Mouse (Mus musculus): Measurements from ENCODE around the gene Gjd3. TPM values are rescaled to one million over a fixed set of nuclear protein-coding genes. Genes with fewer than 3 reads are reported as not detected.
A peak's percentile ranks its signal among the peaks of the same experiment; 100 is the strongest.

Gjd3 gene
- total and polyA plus RNA-seq, 2 experiments from 2014 or later: 1.4 to 2.7 TPM

DNA sequence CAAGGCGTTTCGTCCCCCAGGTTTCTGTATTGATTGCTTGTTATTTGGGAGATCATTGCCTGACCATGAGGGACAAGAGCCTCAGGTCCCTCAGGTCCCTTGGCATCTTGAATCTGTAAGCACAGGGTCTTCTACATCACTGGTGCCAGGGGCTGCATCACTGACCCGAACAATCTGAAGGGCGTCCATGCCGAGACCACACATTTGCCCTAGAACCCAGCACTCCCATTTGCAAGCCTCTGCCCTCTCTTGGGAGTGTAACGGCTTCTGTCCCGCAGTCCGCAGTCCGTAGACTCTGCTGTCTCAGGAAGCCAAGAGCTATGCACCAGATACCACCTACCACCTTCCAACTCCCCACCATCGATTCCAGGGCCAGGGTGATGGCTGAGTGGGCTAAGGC, 26.5 kb downstream of the Gjd3 start:
- no peaks in the 10 kb centered on the region for H3K27me3 ChIP-seq (ENCODE audit: insufficient read depth, low read length)
- DNase-seq (no peak), ATAC-seq (no peak)
- no peaks in the 10 kb centered on the region for H3K9me3 ChIP-seq (ENCODE audit: low read length)
- H3K9ac ChIP-seq: no peak overlapping the region
- H3K4me1 ChIP-seq (ENCODE audit: insufficient read depth): peaks cover 23% of the 10 kb centered on the region
- H3K4me2 ChIP-seq (ENCODE audit: low read depth): no peak overlapping the region
- H3K36me3 ChIP-seq (ENCODE audit: insufficient read depth): no peaks in the 10 kb centered on the region
- no peak overlapping the region for H3K27ac ChIP-seq (ENCODE audit: low read depth, low read length)
- TF ChIP-seq CTCF (IDR thresholded peaks at IDR 0.05; ENCODE audit: low read depth): no peak
- no peak overlapping the region for H3K4me3 ChIP-seq (ENCODE audit: low read depth, low read length)
- WGBS: 89% methylated on average over 9 of the region's 10 CpGs

DNA sequence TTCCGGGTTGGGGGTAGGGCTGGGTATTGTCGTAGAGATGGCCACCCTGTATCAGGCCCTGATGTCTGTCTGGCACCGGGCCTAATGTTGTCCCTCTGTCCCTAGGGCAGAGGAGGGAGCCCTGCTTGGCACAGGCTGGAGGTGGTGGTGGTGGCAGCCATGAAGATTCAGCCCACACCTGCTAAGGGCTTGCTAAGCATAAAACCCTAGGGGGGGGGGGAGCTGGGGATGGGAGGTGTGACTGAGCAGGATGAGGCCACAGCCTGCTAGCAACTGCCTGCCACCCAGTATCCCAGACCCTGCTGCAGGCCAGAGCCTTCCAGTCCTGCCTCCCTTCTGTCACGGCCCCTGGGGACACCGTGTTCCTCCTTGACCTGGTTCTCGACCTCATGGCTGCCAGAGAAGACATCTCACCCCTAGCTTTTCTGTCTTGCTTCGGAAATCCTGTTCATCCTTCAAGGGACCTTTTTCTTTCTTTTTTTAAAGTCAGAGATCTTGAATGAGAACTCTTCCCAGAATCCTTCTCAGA, 27.0 kb downstream of the Gjd3 start:
- Histone ChIP-seq H3K9me3 (ENCODE audit: low read length) (no peaks in the 10 kb centered on the region), H3K27me3 (ENCODE audit: insufficient read depth, low read length) (no peaks in the 10 kb centered on the region), H3K4me1 (ENCODE audit: insufficient read depth) (peaks cover 21% of the 10 kb centered on the region; the same call in 1 of the 2 replicates), H3K4me3 (ENCODE audit: low read depth, low read length) (no peak overlapping the region), H3K36me3 (ENCODE audit: insufficient read depth) (no peaks in the 10 kb centered on the region), H3K9ac (no peak overlapping the region), H3K27ac (ENCODE audit: low read depth, low read length) (no peak overlapping the region), H3K4me2 (ENCODE audit: low read depth) (no peak overlapping the region)
- no peak for TF ChIP-seq CTCF (IDR thresholded peaks at IDR 0.05; ENCODE audit: low read depth)
- 60% methylated on average over 5 of the region's 7 CpGs for WGBS
- DNase-seq: no peak
- no peak for ATAC-seq

DNA sequence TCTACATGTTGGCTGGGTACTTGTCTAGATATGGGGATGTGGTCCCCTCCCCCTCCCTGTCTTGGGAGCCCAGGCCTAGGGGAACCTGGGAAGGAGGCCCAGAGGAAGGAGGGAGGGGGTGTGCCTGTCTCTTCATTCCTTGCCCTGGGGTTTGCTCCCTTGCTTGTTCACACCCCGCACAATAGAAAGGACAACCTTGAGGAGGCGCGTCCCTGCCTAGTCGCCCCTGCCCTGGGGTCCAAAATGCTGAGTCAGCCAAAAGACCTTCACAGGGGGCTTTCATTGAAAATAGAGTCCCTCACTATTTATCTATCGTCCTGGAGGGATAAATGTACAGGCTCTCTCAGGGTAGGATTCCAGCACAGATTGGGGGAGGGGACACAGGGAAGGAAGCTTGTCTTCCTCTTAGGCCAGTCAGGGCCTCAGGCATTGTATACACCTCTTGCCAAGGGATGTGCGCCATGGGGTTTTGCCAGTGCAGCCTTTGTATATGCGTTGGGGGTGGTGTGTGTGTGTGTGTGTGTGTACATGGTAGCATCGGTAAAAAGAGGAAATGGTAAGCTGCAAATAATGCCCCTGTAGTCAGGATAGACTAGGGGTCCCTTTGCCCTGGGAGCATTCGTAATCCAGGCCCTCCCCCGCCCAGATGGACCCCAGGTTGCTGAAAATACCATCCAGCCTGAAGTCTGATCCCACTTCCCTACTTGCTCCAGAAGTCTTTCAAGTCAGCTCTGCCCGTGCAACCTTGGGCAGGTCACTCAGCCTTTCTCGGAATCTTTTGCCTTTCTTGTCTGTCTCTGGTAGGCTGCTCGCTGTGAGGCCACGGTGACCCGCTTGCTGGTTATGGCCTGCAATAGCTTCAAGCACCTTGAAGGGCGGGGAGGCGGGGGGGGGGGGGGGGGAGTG, 27.8 kb downstream of the Gjd3 start:
- H3K36me3 ChIP-seq (ENCODE audit: insufficient read depth): 0 out of 2 replicates have a peak, but pooled peaks cover 3% of the 10 kb centered on the region
- DNase-seq (peak; percentile 19), ATAC-seq (no peak; the same call in 1 of the 2 replicates)
- no peak for TF ChIP-seq CTCF (IDR thresholded peaks at IDR 0.05; ENCODE audit: low read depth)
- H3K4me3 ChIP-seq (ENCODE audit: low read depth, low read length): no peak overlapping the region
- peaks cover 20% of the 10 kb centered on the region; the same call in 1 of the 2 replicates for H3K4me1 ChIP-seq (ENCODE audit: insufficient read depth)
- H3K27ac ChIP-seq (ENCODE audit: low read depth, low read length): 0 out of 2 replicates have a peak overlapping the region, but pooled peaks have one; percentile 21
- WGBS: 18% methylated on average over 15 of the region's 17 CpGs
- H3K9ac ChIP-seq: no peak overlapping the region
- no peaks in the 10 kb centered on the region for H3K27me3 ChIP-seq (ENCODE audit: insufficient read depth, low read length)
- H3K9me3 ChIP-seq (ENCODE audit: low read length): no peaks in the 10 kb centered on the region
- H3K4me2 ChIP-seq (ENCODE audit: low read depth): no peak overlapping the region

DNA sequence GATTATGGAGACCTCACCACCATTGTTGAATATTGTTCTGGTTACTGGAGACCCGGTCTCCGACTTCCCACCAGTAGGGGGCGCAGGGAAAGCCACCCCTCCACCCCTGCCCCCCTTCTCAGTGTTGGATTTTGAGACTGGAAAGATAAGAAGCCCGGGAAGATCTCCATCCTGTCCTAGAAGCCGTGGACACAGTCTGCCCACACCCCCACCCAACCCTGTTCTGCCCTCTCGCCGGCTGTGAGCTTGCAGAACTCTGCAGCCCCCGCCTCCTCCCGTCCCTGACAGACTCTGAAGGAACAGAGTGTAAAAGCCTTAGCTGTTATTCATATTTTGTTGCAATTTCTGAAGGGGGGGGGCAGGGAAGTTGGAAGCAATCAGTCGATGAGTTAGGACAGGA, 28.4 kb downstream of the Gjd3 start:
- no peaks in the 10 kb centered on the region for H3K27me3 ChIP-seq (ENCODE audit: insufficient read depth, low read length)
- H3K4me2 ChIP-seq (ENCODE audit: low read depth): peak overlapping the region; percentile 28; the same call in 1 of the 2 replicates
- H3K9ac ChIP-seq: no peak overlapping the region
- no peaks in the 10 kb centered on the region for H3K9me3 ChIP-seq (ENCODE audit: low read length)
- H3K4me3 ChIP-seq (ENCODE audit: low read depth, low read length): no peak overlapping the region
- ATAC-seq (peak; percentile 66), DNase-seq (peak; percentile 72)
- H3K4me1 ChIP-seq (ENCODE audit: insufficient read depth): peaks cover 16% of the 10 kb centered on the region; the same call in 1 of the 2 replicates
- H3K27ac ChIP-seq (ENCODE audit: low read depth, low read length): no peak overlapping the region
- 0 out of 2 replicates have a peak, but pooled peaks cover 3% of the 10 kb centered on the region for H3K36me3 ChIP-seq (ENCODE audit: insufficient read depth)
- TF ChIP-seq CTCF (IDR thresholded peaks at IDR 0.05; ENCODE audit: low read depth): peak; percentile 76
- 7% methylated on average over 10 of the region's 10 CpGs for WGBS

DNA sequence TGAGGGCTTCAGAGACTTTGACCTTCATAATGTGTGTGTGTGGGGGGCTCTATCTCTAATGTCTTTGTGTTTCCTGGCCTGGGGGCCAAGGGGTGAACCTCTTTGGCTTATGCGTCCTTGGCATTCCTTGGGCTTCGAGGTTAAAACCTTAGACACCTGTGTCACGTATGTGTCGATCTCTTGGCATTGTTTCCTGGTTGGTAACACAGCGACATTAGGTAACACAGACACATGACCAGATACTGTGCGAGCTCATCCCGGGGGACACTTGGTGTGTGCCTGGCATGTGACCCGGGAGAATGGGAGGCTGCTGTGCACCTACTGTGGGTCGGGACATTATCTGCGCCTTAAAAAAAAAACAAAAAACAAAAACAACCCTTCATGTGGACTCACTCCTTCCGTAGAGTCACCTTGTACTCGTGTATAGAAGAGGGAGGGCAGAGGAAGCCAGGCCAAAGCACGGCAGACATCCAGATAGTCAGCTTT, 28.9 kb downstream of the Gjd3 start:
- Histone ChIP-seq H3K36me3 (ENCODE audit: insufficient read depth) (0 out of 2 replicates have a peak, but pooled peaks cover 3% of the 10 kb centered on the region), H3K9me3 (ENCODE audit: low read length) (no peaks in the 10 kb centered on the region), H3K27me3 (ENCODE audit: insufficient read depth, low read length) (no peaks in the 10 kb centered on the region), H3K4me3 (ENCODE audit: low read depth, low read length) (no peak overlapping the region), H3K9ac (no peak overlapping the region), H3K4me1 (ENCODE audit: insufficient read depth) (peaks cover 16% of the 10 kb centered on the region; the same call in 1 of the 2 replicates), H3K27ac (ENCODE audit: low read depth, low read length) (no peak overlapping the region), H3K4me2 (ENCODE audit: low read depth) (peak overlapping the region; percentile 28; the same call in 1 of the 2 replicates)
- 40% methylated on average over 13 of the region's 13 CpGs for WGBS
- no peak for TF ChIP-seq CTCF (IDR thresholded peaks at IDR 0.05; ENCODE audit: low read depth)
- DNase-seq (no peak), ATAC-seq (no peak)

DNA sequence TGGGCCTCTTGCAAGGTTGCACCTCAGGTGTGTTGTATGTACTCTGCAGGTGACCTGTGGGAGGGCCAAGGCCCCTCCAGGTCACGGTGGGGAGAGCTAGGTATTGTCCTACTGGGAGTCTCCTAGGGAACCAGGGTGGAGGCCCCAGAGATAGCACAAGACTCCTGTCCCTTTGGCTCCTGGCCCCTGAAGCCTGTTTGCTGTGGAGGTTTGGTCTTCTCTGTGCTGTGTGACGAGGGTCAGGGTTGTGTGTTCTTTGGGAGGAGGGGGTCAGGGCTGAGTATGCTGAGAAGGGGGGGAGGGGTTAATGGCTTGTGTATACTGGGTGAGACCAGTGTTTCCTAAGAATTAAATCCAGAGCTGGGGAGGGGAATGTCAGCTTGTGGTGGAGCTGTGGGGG, 29.5 kb downstream of the Gjd3 start:
- H3K9me3 ChIP-seq (ENCODE audit: low read length): no peaks in the 10 kb centered on the region
- no peak overlapping the region for H3K4me3 ChIP-seq (ENCODE audit: low read depth, low read length)
- H3K4me1 ChIP-seq (ENCODE audit: insufficient read depth): peaks cover 16% of the 10 kb centered on the region; the same call in 1 of the 2 replicates
- TF ChIP-seq CTCF (IDR thresholded peaks at IDR 0.05; ENCODE audit: low read depth): no peak
- H3K36me3 ChIP-seq (ENCODE audit: insufficient read depth): 0 out of 2 replicates have a peak, but pooled peaks cover 3% of the 10 kb centered on the region
- H3K4me2 ChIP-seq (ENCODE audit: low read depth): no peak overlapping the region
- no peaks in the 10 kb centered on the region for H3K27me3 ChIP-seq (ENCODE audit: insufficient read depth, low read length)
- DNase-seq: no peak
- H3K9ac ChIP-seq: no peak overlapping the region
- no peak for ATAC-seq
- 35% methylated on average over 2 of the region's 2 CpGs for WGBS
- H3K27ac ChIP-seq (ENCODE audit: low read depth, low read length): no peak overlapping the region

All from forebrain, postnatal 0 days (tissue).